Mouse (Mus musculus) heart, embryonic 16.5 days (tissue): ENCODE measurements at regions not wholly inside any gene's neighbourhood (a gene's known extent, or its start where the extent isn't known, plus 50 kb on each side); places are given as distances from the start of the nearest gene placed in this dataset.
"Not testable (repeated sequence)": the region's sequence is repeated elsewhere in the genome, so short reads cannot be mapped to it uniquely, and the experiment has no call there.

ENCODE experiments used
- ATAC-seq: fragments of 200-750 bp; cut with Nextera tagmentation; replicated peaks from 2 replicates; pipeline ENCODE4 v1.8.0; 2017; ENCODE audit warnings: moderate number of reproducible peaks; ENCODE audit not compliant: insufficient read depth, low FRiP score; ENCODE audit errors: extremely low read depth
- H3K27ac ChIP-seq: fragments of 300-500 bp; sonication (generic); 2 replicates; pipeline ENCODE4 v1.5.1; 2014; ENCODE audit warnings: mild to moderate bottlenecking, low read length, control low read depth, moderate library complexity
- H3K27me3 ChIP-seq: fragments of 300-500 bp; sonication (generic); 2 replicates; pipeline ENCODE4 v1.6.1; 2014; ENCODE audit warnings: low read length, mixed read lengths; ENCODE audit not compliant: control insufficient read depth, insufficient read depth
- H3K36me3 ChIP-seq: fragments of 300-500 bp; sonication (generic); 2 replicates; pipeline ENCODE4 v1.6.1; 2014; ENCODE audit not compliant: control insufficient read depth, insufficient read depth
- H3K4me1 ChIP-seq: fragments of 300-500 bp; sonication (generic); 2 replicates; pipeline ENCODE4 v1.6.1; 2014; ENCODE audit warnings: low read length, mixed read lengths; ENCODE audit not compliant: control insufficient read depth, insufficient read depth
- H3K4me2 ChIP-seq: fragments of 300-500 bp; sonication (generic); 2 replicates; pipeline ENCODE4 v1.6.1; 2014; ENCODE audit warnings: low read depth, mild to moderate bottlenecking, control low read depth, low read length
- H3K4me3 ChIP-seq: fragments of 300-500 bp; sonication (generic); 2 replicates; pipeline ENCODE4 v1.5.1; 2014; ENCODE audit warnings: mild to moderate bottlenecking, control low read depth, low read length
- H3K9ac ChIP-seq: fragments of 300-500 bp; sonication (generic); 2 replicates; pipeline ENCODE4 v1.6.1; 2014; ENCODE audit warnings: low read length, control low read depth
- H3K9me3 ChIP-seq: fragments of 300-500 bp; sonication (generic); replicated peaks from 2 replicates; pipeline ENCODE4 v1.6.1; 2016; ENCODE audit warnings: low read length; ENCODE audit not compliant: control insufficient read depth
- WGBS: fragments of 180-500 bp; shearing (Covaris S2); extraction: QIAGEN DNeasy Blood & Tissue Kit; methylation state at CpG from one replicate; pipeline ENCODE4 v1.1.7; 2014; 5-methylcytosine and 5-hydroxymethylcytosine counted together

DNA sequence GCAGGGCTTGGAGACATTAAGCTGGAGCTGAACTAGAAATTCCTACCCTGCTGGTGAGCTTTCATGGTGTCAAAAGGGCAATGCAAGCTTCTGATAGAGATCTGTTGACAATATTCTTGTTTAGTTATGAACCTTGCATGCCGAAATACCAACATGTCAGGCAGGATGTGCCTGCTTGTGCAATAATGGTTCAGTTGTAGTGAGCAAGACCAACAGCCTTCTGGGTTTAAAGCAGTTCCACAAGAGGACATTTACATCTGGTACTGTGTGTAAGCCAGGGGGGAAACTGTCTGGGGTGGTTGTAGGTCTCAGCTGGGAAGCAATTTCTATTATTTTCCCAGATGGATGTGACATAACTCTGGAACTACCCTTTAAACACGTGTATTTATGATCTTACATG is 987.6 kb upstream of the Gm38303 start:
- no peak overlapping the region for H3K27ac ChIP-seq
- 47% methylated on average over 2 of the region's 2 CpGs for WGBS
- H3K4me1 ChIP-seq: no peaks in the 10 kb centered on the region
- ATAC-seq: no peak
- H3K4me3 ChIP-seq: no peak overlapping the region
- H3K4me2 ChIP-seq: no peak overlapping the region
- H3K27me3 ChIP-seq: no peaks in the 10 kb centered on the region
- H3K36me3 ChIP-seq: no peaks in the 10 kb centered on the region
- no peaks in the 10 kb centered on the region for H3K9me3 ChIP-seq
- H3K9ac ChIP-seq: no peak overlapping the region

DNA sequence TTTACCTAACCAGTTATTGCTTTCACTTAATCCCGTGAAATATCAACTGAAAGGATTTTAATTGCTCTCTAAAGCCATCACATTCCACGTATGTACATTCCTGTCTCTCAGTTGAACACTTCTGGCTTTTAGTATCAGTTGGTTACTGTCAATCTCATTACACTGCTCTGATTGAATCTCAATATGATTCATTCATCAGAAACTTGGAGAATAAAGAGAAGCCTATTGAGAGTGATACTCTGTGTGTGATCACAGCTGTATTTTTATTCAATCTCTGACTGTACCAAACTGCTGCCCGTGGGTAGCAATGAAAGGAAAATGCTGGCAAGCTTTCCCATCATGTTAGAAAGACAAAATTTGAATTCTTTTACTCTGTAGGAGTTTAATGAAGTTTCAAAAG is 957.5 kb upstream of the Gm38303 start:
- no peaks in the 10 kb centered on the region for H3K27me3 ChIP-seq
- no peaks in the 10 kb centered on the region for H3K36me3 ChIP-seq
- H3K4me3 ChIP-seq: no peak overlapping the region
- H3K4me1 ChIP-seq: no peaks in the 10 kb centered on the region
- no peak for ATAC-seq
- no peak overlapping the region for H3K27ac ChIP-seq
- H3K4me2 ChIP-seq: no peak overlapping the region
- WGBS: 81% methylated on average over 3 of the region's 3 CpGs
- H3K9me3 ChIP-seq: no peaks in the 10 kb centered on the region
- no peak overlapping the region for H3K9ac ChIP-seq

DNA sequence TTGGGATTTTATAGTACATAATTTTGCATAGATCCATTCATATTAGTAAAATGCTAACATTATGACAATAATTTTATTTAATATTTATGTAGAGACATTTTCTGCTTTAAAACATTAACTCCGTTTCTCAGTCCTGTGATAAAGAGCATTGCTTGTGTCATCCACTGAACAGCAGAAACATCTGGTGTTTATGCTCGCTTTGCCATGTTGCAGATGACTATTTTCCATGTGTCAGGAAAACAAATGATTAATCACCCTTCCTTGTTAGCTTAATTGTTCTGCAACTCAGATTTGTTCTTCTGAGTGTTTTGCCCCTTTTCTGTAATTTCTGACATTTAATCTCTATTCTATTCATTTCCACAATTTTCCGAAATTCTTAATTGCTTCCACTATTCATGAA is 925.6 kb upstream of the Gm38303 start:
- WGBS: 67% methylated on average over 3 of the region's 3 CpGs

DNA sequence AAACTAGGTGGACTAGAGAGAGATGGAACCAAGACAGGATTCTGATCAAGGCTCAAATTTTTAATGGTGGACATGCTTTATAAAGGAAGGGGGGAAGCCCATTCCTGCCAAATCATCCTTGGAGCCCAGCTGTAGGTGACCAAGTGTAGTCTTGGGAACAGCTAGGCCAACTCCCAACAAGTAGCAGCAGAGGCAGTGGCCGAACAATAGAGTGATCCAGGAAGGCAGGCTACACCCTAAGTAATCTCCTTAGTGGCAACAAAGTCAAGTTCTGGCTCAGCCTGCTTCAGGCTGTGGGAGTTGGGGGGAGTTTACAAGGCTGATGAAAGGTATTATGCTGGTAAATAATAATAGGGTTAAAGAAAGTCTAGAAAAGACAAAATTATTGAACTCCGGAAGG is 878.5 kb upstream of the Gm38303 start:
- Histone ChIP-seq H3K27ac (no peak overlapping the region), H3K9me3 (no peaks in the 10 kb centered on the region), H3K36me3 (no peaks in the 10 kb centered on the region), H3K9ac (no peak overlapping the region), H3K27me3 (no peaks in the 10 kb centered on the region), H3K4me3 (no peak overlapping the region), H3K4me1 (no peaks in the 10 kb centered on the region), H3K4me2 (no peak overlapping the region)
- 89% methylated on average over 2 of the region's 2 CpGs for WGBS
- no peak for ATAC-seq

More for the DNA sequence above, 925.6 kb upstream of the Gm38303 start:
- Histone ChIP-seq H3K27ac (no peak overlapping the region), H3K9me3 (no peaks in the 10 kb centered on the region), H3K4me2 (no peak overlapping the region), H3K36me3 (no peaks in the 10 kb centered on the region), H3K27me3 (no peaks in the 10 kb centered on the region), H3K4me3 (no peak overlapping the region), H3K9ac (no peak overlapping the region), H3K4me1 (no peaks in the 10 kb centered on the region)
- no peak for ATAC-seq

DNA sequence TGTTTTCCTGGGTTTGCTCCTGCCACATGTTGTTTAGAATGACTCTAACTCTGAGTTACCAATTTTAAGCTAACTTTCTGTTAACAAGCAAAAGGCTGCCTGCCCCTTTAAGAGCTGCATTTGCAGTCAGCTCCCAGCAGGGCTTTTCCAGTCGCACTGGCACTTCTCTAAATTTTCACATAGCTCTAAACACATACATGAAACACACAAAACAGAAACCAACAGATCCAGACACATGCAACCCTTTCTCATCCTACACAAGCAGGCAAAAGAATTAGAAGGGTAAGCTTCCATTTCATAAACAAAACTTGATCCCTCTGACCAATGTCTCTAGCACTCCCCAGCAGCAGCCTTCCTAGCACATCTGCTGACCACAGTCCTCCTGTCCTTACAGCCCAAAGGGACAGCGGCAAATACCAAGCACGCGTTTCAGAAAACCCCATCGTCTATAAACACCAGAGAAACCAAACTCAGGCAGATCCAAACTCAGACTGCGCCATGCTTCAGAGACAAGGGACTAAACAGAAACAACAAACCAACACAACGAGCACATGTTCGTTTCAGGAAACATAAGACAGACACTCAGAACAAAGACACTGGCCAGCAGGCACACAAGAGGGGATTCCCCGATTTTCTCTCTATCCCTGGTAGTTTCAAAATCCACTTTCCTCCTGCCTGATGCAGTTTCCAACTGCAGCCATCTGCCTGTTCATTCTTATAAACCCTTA is 877.6 kb upstream of the Gm38303 start:
- H3K9ac ChIP-seq, H3K27me3 ChIP-seq, H3K4me1 ChIP-seq, H3K36me3 ChIP-seq, ATAC-seq, H3K9me3 ChIP-seq, H3K27ac ChIP-seq: not testable (repeated sequence)
- H3K4me3 ChIP-seq: peak overlapping the region; percentile 20
- peak overlapping the region; percentile 37 for H3K4me2 ChIP-seq
- WGBS: 34% methylated on average over 9 of the region's 9 CpGs

DNA sequence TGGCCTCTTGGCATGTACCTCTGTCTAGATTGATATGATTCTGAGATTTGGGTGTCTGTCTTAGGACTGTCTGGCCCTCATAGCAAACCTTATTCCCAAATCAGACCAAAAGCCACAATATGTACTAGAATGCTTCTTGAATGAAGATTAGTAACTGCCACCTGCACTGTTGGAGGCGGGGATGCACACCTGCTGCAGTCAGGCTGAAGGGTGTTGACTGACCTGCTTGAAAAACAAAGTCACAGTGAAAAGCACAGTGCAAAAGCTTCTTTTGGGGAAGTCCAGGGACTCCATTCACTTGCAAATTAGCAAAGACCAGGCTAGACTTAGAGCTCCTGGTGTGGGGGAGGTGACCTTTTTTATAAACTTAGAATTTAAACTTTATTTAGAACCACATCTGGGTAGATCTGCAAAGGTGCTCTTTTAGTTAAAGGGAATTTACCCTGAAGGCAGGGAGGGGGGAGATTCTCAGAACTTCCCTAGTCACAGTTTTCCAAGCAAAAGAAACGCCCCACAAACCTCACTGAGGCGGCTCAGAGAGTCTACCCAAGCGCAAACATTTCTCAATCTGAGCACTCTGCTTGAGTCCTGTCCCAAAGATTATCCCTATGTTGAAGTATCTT is 876.9 kb upstream of the Gm38303 start:
- not testable (repeated sequence) for H3K4me2 ChIP-seq, H3K4me1 ChIP-seq, H3K27me3 ChIP-seq, H3K36me3 ChIP-seq, H3K9ac ChIP-seq, H3K9me3 ChIP-seq, H3K4me3 ChIP-seq, ATAC-seq, H3K27ac ChIP-seq
- 70% methylated on average over 4 of the region's 4 CpGs for WGBS

DNA sequence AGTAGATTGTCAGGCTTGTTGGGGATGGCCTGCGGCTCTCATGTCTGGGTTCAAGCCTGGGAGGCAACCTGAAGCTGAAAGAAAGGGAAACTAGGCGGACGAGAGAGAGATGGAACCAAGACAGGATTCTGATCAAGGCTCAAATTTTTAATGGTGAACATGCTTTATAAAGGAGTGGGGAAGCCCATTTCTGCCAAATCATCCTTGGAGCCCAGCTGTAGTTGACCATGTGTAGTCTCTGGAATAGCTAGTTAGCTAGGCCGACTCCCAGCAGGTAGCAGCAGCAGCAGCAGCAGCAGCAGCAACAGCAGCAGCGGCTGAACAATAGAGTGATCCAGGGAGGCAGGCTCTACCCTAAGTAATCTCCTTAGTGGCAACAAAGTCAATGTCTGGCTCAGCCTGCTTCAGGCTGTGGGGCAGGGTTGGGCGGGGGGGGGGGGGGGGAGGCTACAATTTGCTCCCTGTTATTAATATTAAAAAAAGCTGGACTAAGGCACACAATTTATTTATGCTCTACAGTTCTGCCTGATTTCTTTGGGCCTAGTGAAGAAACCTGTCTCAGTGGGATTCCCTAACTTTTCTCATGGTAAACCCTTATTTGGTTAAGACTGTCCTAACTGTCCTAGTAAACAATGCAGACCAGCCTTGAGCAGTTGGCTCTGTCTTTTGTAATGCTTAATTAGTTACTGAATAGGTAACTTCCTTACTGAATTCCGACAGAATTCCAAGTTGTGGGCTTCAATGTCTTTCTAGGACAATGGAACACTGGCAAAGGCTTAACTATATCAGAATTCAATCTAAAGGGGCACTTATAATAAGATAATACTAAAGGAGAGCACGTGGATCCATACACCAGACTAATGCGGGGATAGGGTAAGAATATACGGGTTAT is 875.7 kb upstream of the Gm38303 start:
- not testable (repeated sequence) for H3K9ac ChIP-seq, H3K36me3 ChIP-seq, H3K27ac ChIP-seq, H3K4me3 ChIP-seq, H3K4me1 ChIP-seq, ATAC-seq, H3K4me2 ChIP-seq, H3K9me3 ChIP-seq, H3K27me3 ChIP-seq
- WGBS: 69% methylated on average over 9 of the region's 10 CpGs

DNA sequence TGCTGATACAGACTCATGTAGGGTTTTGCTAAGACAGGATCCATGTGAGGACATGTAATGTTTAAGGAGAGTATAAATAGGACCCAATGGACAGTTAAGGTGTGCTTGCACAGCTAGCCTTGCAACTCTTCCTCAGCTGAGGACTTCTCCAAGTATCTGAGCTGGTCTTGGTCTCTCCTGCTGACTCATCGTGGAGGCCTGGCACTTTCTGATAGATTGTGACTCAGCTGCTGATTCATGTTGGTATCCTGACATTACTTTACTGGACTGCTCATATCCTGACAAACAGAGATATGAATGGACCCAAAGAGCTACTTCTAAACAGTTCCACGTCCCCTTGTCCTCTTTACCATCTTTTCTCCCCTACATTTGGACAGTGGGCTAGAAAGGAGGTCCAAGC is 838.5 kb upstream of the Gm38303 start:
- Histone ChIP-seq H3K9me3 (no peaks in the 10 kb centered on the region), H3K4me1 (no peaks in the 10 kb centered on the region), H3K4me2 (no peak overlapping the region), H3K36me3 (no peaks in the 10 kb centered on the region), H3K9ac (no peak overlapping the region), H3K27ac (no peak overlapping the region), H3K27me3 (no peaks in the 10 kb centered on the region), H3K4me3 (no peak overlapping the region)
- 49% methylated on average over 2 of the region's 2 CpGs for WGBS
- no peak for ATAC-seq

DNA sequence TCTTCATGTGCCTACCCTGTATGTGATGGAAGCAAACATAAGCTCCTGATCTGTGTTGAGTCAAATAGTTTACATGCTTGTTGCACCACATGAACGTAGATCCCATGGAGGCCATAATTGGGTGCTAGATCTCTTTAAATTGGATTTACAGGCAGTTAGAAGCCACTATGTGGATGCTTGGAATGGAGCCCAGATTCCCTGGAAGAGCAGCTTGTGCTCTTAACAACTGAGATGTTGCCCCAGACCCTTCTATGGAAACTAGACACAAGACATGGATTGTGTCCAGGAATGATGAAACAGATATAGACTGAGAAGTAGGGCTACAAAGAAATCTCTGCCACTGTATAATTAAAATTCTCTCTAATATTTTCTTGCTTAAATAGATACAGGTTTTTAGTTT is 819.9 kb upstream of the Gm38303 start:
- Histone ChIP-seq H3K4me2 (no peak overlapping the region), H3K27me3 (no peaks in the 10 kb centered on the region), H3K9ac (no peak overlapping the region), H3K27ac (no peak overlapping the region), H3K9me3 (peaks cover under 1% of the 10 kb centered on the region), H3K36me3 (no peaks in the 10 kb centered on the region), H3K4me1 (no peaks in the 10 kb centered on the region), H3K4me3 (no peak overlapping the region)
- no peak for ATAC-seq
- 70% methylated on average over 1 of the region's 1 CpGs for WGBS
